Mouse (Mus musculus) olfactory bulb, adult 2 months (tissue): ENCODE results near the gene Gm3336.

ENCODE experiments used
- CTCF ChIP-seq: fragments of 200-500 bp; IDR thresholded peaks from 2 replicates; pipeline ENCODE4 v1.5.1; 2012; ENCODE audit warnings: low read depth, mild to moderate bottlenecking, low read length, moderate library complexity; ENCODE audit not compliant: insufficient read depth
- POLR2A ChIP-seq: fragments of 200-500 bp; IDR thresholded peaks from 2 replicates; pipeline ENCODE4 v1.6.1; 2012; ENCODE audit warnings: mild to moderate bottlenecking, low read depth, low read length, moderate library complexity; ENCODE audit not compliant: insufficient read depth

- TF ChIP-seq CTCF = no peak
- TF ChIP-seq POLR2A = no peak
These were observed 4.4 kb upstream of the Gm3336 start for GRCm38 (mm10) chr8:70713991-70714390.
